Mouse (Mus musculus) fibroblast of lung, adult 2 months (primary cell): ENCODE measurements at regions not wholly inside any gene's neighbourhood (a gene's known extent, or its start where the extent isn't known, plus 50 kb on each side); places are given as distances from the start of the nearest gene placed in this dataset.

Experiments
- DNase-seq: peaks from one replicate; pipeline ENCODE4 v3.0.0-alpha.2; 2011; ENCODE audit warnings: low read depth

DNA sequence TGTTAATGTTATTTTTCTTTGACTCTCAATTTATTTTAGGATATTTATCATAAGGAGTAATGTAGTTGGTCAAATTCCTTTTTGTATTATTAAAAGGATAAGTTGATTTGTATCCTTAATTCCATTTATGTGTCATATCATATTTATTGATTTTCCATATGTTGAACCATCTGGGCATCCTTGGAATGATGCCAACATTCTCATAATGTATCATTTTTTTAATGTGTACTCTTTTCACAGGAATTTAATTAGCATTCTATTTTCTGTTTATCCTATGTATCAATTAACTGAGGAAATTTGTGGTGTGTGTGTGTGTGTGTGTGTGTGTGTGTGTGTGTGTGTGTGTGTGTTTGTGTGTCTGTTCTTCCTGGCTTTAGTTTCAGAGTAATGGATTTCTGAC, 779.6 kb downstream of the Pcdh7 start:
- no peak for DNase-seq

DNA sequence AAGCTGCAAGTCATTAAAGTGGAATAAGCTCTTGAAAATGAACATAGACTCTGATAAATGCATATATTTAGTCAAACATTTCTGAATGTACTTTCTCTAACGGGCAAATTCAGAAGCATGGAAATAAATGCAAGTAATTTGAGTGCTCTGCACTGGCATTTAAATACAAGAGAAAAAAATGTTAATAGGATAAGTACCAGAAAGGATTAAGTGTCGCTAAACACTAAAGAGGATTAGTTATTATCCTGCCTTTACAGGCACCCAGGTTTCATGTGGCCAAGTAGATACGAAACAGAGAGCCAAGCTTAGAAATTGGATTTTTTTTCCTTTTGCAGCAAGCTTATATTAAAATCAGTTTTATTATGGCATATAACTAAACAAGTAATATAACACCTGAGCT, 813.8 kb downstream of the Pcdh7 start:
- no peak for DNase-seq

DNA sequence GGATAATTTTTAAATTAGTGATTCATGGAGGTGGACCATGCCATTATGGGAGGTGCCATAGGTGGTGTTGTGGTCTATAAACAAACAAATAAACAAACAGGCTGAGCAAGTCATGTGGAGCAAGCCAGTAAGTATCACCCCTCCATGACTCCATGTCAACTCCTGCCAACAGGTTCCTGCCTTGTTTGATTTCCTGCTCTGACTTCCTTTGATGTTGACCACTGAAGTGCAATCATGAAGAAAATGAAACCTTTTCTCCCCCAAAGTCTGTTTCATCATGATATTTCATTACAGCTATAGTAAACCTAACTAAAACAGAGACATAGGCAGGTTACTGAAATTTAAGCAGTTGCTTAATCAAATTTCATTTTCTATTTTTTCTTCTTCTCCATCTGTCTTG, 839.0 kb downstream of the Pcdh7 start:
- no peak for DNase-seq

DNA sequence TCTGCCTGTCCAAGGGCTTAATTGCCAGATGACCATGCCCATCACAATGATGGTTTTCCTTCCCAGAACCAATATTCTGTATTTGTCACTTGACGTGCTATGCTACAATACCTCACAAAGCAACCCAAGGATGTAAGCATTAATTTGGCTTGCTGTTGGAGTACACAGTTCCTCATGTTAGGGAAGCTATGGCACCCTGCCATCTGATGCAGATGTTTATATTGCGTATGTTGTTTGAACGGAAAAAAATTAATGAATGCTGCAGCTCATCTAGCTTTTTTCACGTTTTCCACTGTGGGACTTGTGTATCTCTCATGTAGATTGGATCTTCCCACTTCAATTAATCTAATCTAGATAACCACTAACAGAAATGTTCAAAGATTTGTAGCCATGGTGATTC, 842.0 kb downstream of the Pcdh7 start:
- no peak for DNase-seq

DNA sequence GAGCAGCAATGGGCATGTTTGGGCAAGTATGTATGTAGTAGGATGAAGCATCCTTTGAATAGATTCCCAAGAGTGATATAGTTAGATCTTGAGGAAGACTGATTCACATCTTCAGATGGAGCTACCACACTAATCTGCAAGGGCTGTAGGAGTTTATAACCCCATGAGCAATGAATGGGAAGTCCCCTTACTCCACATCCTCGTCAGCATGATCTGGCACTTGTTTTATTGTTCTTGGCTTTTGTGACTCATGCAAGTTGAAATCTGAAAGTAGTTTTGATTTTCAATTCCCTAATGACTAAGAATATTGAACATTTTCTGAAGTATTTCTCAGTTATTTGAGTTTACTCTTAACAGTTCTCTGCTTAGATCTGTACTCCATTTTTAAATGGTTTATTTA, 882.1 kb downstream of the Pcdh7 start:
- peak; percentile 41 for DNase-seq

DNA sequence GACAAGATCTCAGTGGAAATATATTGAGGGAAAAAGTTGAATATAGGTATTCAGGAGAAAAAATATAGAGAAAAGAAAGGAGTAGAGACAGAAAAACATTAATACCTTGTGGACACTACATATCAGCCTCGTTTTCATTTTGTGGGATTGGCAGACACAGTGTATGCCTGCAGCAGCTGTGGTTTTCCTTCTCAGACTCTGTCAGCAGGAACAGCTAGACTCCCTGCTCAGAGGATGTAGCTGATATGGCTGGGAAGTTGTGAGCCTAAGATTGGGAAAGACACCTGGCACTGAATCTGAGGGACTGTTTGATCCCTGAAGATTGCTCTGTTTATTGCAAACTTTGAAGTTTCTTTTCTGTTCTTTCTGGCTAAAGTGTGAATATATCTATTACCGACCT, 903.8 kb downstream of the Pcdh7 start:
- DNase-seq = no peak
